1 mouse cellular context compared by ENCODE assay signal in genomic region chr3:145950034-145950814, GRCm38 (mm10).
A peak's percentile ranks its signal among the peaks of the same experiment; 100 is the strongest.
TF ChIP-seq lines count a peak whose summit lies in the region.

No protein-coding gene starts in this region.

TF ChIP-seq in MEL, 35 proteins besides CTCF, POLR2A, EP300 and RAD21 (continued from another document):
- peak; percentile 49; the same call in 1 of the 2 replicates for TF ChIP-seq NRF1 (IDR thresholded peaks at IDR 0.05; ENCODE audit: insufficient read depth, low read depth, low read length, poor library complexity, severe bottlenecking)
- peak; percentile 68 for TF ChIP-seq SMC3 (IDR thresholded peaks at IDR 0.05; ENCODE audit: low read depth, low read length)
- peak; percentile 58 for TF ChIP-seq ZC3H11A (IDR thresholded peaks at IDR 0.05; ENCODE audit: low read depth, low read length)
- no peak for TF ChIP-seq ZMIZ1 (IDR thresholded peaks at IDR 0.05; ENCODE audit: low read depth, low read length)
- TF ChIP-seq ETS1 (IDR thresholded peaks at IDR 0.05; ENCODE audit: low read depth, low read length): peak; percentile 92
- TF ChIP-seq CHD1 (IDR thresholded peaks at IDR 0.05; ENCODE audit: low read depth, low read length): 0 out of 2 replicates have a peak, but pooled peaks have one; percentile 31
- peak; percentile 89 for TF ChIP-seq SIN3A (IDR thresholded peaks at IDR 0.05; ENCODE audit: low read length)
- TF ChIP-seq UBTF (IDR thresholded peaks at IDR 0.05; ENCODE audit: borderline replicate concordance, insufficient read depth, low read depth, low read length): no peak
- peak; percentile 90 for TF ChIP-seq MYC (IDR thresholded peaks at IDR 0.05; ENCODE audit: low read depth, low read length)
- no peak for TF ChIP-seq GABPA (IDR thresholded peaks at IDR 0.05; ENCODE audit: low read depth, low read length)
- TF ChIP-seq RCOR1 (IDR thresholded peaks at IDR 0.05; ENCODE audit: low read depth, low read length): peak; percentile 38; the same call in 1 of the 2 replicates
- no peak for TF ChIP-seq MAFK (IDR thresholded peaks at IDR 0.05; ENCODE audit: borderline replicate concordance, low read depth, low read length)
- TF ChIP-seq ELF1 (IDR thresholded peaks at IDR 0.05; ENCODE audit: low read depth, low read length): 0 out of 2 replicates have a peak, but pooled peaks have one; percentile 15
- TF ChIP-seq TBP (IDR thresholded peaks at IDR 0.05; ENCODE audit: low read depth, low read length): no peak
- TF ChIP-seq MAX (IDR thresholded peaks at IDR 0.05; ENCODE audit: low read length): no peak; the same call in 1 of the 2 replicates
- 0 out of 2 replicates have a peak, but pooled peaks have one; percentile 44 for TF ChIP-seq KAT2A (conservative IDR thresholded peaks at IDR 0.05; ENCODE audit: low read depth, low read length)
- TF ChIP-seq USF1 (IDR thresholded peaks at IDR 0.05; ENCODE audit: low read depth, low read length): peak; percentile 25; the same call in 1 of the 2 replicates
- no peak for TF ChIP-seq TAL1 (IDR thresholded peaks at IDR 0.05; ENCODE audit: low read length)
- TF ChIP-seq POLR2AphosphoS2 (IDR thresholded peaks at IDR 0.05; ENCODE audit: low read length): no peak
- TF ChIP-seq POLR2AphosphoS5 (IDR thresholded peaks at IDR 0.05; ENCODE audit: borderline replicate concordance, low read depth, low read length): no peak
- no peak for TF ChIP-seq ZKSCAN1 (IDR thresholded peaks at IDR 0.05; ENCODE audit: low read depth, low read length)
